Mouse (Mus musculus) erythroblast, embryonic 14.5 days (primary cell): ENCODE data around the gene Eva1a.

Source experiments
- GATA1 ChIP-seq: IDR thresholded peaks from 2 replicates; pipeline ENCODE4 v1.6.1; 2012; ENCODE audit warnings: low read length, inconsistent platforms, mixed read lengths
- TAL1 ChIP-seq: IDR thresholded peaks from 3 replicates; pipeline ENCODE4 v1.6.1; 2012; ENCODE audit warnings: low read length, inconsistent platforms, mixed read lengths

DNA sequence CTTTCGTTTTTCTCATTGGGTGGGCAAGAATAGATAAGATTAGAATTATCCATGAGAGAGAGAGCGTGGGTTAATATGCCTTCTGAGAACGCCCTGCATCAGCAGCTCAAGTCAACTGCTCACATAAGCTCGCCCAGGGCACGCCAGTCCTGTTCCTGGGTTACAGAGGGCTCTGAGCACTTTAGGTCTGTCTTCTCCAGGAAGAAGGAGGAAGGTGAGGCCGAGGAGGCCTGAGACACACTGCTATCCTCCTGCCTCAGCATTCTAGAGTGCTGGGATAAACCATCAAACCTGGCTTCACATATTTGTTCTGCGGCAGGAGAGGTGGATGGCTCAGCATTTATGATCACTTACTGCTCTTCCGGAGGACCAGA is 10.3 kb upstream of the Eva1a start:
- TF ChIP-seq TAL1 (no peak), GATA1 (no peak)
